Mouse (Mus musculus) testis, adult 2 months (tissue): ENCODE results near the gene Vwa1. TPM values are rescaled to one million over a fixed set of nuclear protein-coding genes. Genes with fewer than 3 reads are reported as not detected.

Experiments
- H3K27ac ChIP-seq: fragments of 200-500 bp; 2 replicates; pipeline ENCODE4 v1.5.1; 2012; ENCODE audit warnings: low read depth, low read length; ENCODE audit not compliant: control insufficient read depth, insufficient read depth
- H3K27me3 ChIP-seq: fragments of 200-500 bp; 2 replicates; pipeline ENCODE4 v1.6.1; 2012; ENCODE audit warnings: mild to moderate bottlenecking, low read length, moderate library complexity; ENCODE audit not compliant: control insufficient read depth, insufficient read depth
- H3K36me3 ChIP-seq: fragments of 200-500 bp; 2 replicates; pipeline ENCODE4 v1.6.1; 2012; ENCODE audit warnings: mild to moderate bottlenecking, low read length; ENCODE audit not compliant: control insufficient read depth, insufficient read depth
- H3K4me1 ChIP-seq: fragments of 200-500 bp; 2 replicates; pipeline ENCODE4 v1.6.1; 2012; ENCODE audit warnings: low read length; ENCODE audit not compliant: control insufficient read depth, insufficient read depth
- H3K4me3 ChIP-seq: fragments of 200-500 bp; 2 replicates; pipeline ENCODE4 v1.5.1; 2012; ENCODE audit warnings: low read depth, mild to moderate bottlenecking, low read length, moderate library complexity, mixed read lengths; ENCODE audit not compliant: control insufficient read depth
- CTCF ChIP-seq: fragments of 200-500 bp; IDR thresholded peaks from 2 replicates; pipeline ENCODE4 v1.5.1; 2012; ENCODE audit warnings: low read depth, mild to moderate bottlenecking, inconsistent platforms, low read length, moderate library complexity; ENCODE audit not compliant: control insufficient read depth, insufficient read depth, insufficient replicate concordance
- POLR2A ChIP-seq: fragments of 200-500 bp; IDR thresholded peaks from 2 replicates; pipeline ENCODE4 v1.6.1; 2012; ENCODE audit warnings: low read depth, mild to moderate bottlenecking, inconsistent platforms, low read length, moderate library complexity; ENCODE audit not compliant: control insufficient read depth
- polyA plus RNA-seq: library from polyadenylated mRNA; depleted of rRNA; stranded (reverse); fragments of >200 nt; gene quantifications from 2 replicates; pipeline ENCODE4 v1.2.3, GENCODE M21; 2012; rRNA removed

The Vwa1 gene
- polyA plus RNA-seq: 5.5 and 5.6 TPM in 2 replicates

DNA sequence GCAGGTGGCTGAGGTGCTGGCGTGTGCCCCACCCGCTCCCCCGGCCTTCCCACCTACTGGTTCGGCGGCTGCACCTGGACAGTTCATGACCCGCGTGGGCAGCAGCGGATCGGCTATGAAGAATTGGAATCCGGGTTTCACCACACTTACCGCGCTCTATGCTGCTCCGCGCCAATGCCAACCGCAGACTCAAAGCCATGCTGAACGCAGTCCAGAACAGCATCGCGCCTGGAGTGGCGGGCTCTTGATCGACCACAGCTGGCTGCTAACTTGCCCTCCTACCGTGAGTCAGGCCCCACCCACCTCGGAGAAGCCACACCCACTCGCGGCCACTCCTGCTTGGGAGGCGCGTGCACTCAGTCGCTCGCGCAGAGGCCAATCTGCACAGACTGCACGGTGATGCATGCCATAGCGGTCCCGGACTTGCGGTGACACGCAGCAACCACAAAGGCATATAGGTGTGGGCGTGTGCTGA is at the start of gene Vwa1:
Gene Vwa1, minus strand, starts transcription at position 419 of the 475 bp plus-strand sequence.
- TF ChIP-seq CTCF: no peak
- TF ChIP-seq POLR2A: peak; percentile 90
- Histone ChIP-seq H3K4me3 (peak within 1 kb of the TSS; percentile 76), H3K27ac (peak within 1 kb of the TSS; percentile 85), H3K4me1 (peaks cover 37% of the 10 kb centered on the region), H3K36me3 (no peaks in the 10 kb centered on the region), H3K27me3 (no peaks in the 10 kb centered on the region)

- Histone ChIP-seq H3K36me3 (peaks cover 3% of the 10 kb centered on the region), H3K4me1 (no peaks in the 10 kb centered on the region), H3K4me3 (no peak overlapping the region), H3K27me3 (no peaks in the 10 kb centered on the region), H3K27ac (no peak overlapping the region)
- TF ChIP-seq POLR2A (no peak), CTCF (no peak)
These were observed 48.9 kb upstream of the Vwa1 start for GRCm38 (mm10) chr4:155823443-155823842.

GRCm38 (mm10) chr4:155821025-155821424 is 46.5 kb upstream of the Vwa1 start:
- Histone ChIP-seq H3K27me3 (no peaks in the 10 kb centered on the region), H3K4me3 (no peak overlapping the region), H3K27ac (no peak overlapping the region), H3K4me1 (no peaks in the 10 kb centered on the region), H3K36me3 (peaks cover 6% of the 10 kb centered on the region)
- no peak for TF ChIP-seq CTCF
- no peak for TF ChIP-seq POLR2A

DNA sequence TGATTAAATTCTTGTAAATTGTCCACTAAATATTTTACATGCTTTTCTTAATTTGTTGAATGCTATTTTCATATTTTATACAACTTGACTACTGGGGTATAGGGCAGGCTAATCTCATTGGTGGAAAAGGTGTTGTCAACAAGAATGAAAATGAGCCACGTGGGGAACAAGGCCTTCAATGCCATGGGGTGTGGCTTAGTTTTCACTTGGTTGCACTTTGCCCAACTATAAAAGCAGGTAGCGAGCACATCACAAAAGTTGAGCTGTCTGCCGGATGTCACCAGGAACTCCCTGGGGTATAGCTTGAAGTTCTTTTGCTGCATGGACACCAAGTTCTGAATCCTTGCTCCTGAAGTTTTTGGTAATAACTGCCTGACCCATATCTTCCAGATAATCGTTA is 43.0 kb upstream of the Vwa1 start:
- no peaks in the 10 kb centered on the region for H3K27me3 ChIP-seq
- TF ChIP-seq CTCF: no peak
- TF ChIP-seq POLR2A: no peak
- H3K4me1 ChIP-seq: peaks cover 4% of the 10 kb centered on the region; the same call in 1 of the 2 replicates
- H3K36me3 ChIP-seq: peaks cover 12% of the 10 kb centered on the region
- H3K4me3 ChIP-seq: no peak overlapping the region
- H3K27ac ChIP-seq: no peak overlapping the region

GRCm38 (mm10) chr4:155812665-155813181 is 38.2 kb upstream of the Vwa1 start:
- Histone ChIP-seq H3K36me3 (peaks cover 14% of the 10 kb centered on the region), H3K27me3 (no peaks in the 10 kb centered on the region), H3K4me3 (peak overlapping the region; percentile 95), H3K4me1 (peaks cover 7% of the 10 kb centered on the region; the same call in 1 of the 2 replicates), H3K27ac (peak overlapping the region; percentile 93)
- no peak; the same call in 1 of the 2 replicates for TF ChIP-seq POLR2A
- TF ChIP-seq CTCF: no peak

- peak within 1 kb of the TSS; percentile 95 for H3K4me3 ChIP-seq
- peak within 1 kb of the TSS; percentile 93 for H3K27ac ChIP-seq
- peaks cover 7% of the 10 kb centered on the region; the same call in 1 of the 2 replicates for H3K4me1 ChIP-seq
- peak; percentile 81 for TF ChIP-seq POLR2A
- no peak for TF ChIP-seq CTCF
- H3K36me3 ChIP-seq: peaks cover 11% of the 10 kb centered on the region
- H3K27me3 ChIP-seq: no peaks in the 10 kb centered on the region
These were observed 37.6 kb upstream of the Vwa1 start, which contains the start of gene Ccnl2 for GRCm38 (mm10) chr4:155811929-155812664. Gene Ccnl2, plus strand, starts transcription at chr4:155812489.

DNA sequence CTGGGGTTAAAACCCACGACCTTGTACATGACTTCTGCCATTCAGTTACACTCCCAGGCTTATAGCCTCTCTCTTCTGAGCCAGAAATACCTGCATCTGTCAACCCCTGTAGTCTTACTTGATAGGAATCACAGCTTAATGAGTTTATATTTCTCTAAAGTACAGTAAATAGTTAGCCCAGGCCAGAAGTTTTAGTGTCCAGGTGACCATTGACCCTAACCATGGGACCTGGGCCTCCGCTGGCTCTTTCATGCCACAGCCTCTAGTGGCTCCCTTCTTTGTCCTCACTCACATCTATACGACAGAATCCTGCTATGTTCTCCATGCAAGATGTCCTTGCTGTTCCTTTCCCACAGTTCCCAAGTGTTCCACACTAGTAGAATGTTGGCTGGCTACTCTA is 33.3 kb upstream of the Vwa1 start:
- peaks cover 10% of the 10 kb centered on the region for H3K36me3 ChIP-seq
- H3K27ac ChIP-seq: no peak overlapping the region
- no peak for TF ChIP-seq CTCF
- no peak for TF ChIP-seq POLR2A
- no peak overlapping the region for H3K4me3 ChIP-seq
- H3K27me3 ChIP-seq: no peaks in the 10 kb centered on the region
- peaks cover 8% of the 10 kb centered on the region for H3K4me1 ChIP-seq
